Mouse (Mus musculus): Measurements from ENCODE around the gene Osbpl7. TPM values are rescaled to one million over a fixed set of nuclear protein-coding genes. Genes with fewer than 3 reads are reported as not detected.
A peak's percentile ranks its signal among the peaks of the same experiment; 100 is the strongest.

Osbpl7 gene
- polyA plus RNA-seq, 1 experiment from 2014 or later, result 7.8 TPM

GRCm38 (mm10) chr11:97069770-97070169, 19.3 kb downstream of the Osbpl7 start:
- H3K9ac ChIP-seq, result no peak overlapping the region
- no peak overlapping the region for H3K4me2 ChIP-seq
- no peaks in the 10 kb centered on the region for H3K27me3 ChIP-seq (replicated peaks)
- no peak overlapping the region for H3K27ac ChIP-seq
- H3K9me3 ChIP-seq, result no peaks in the 10 kb centered on the region
- 52% methylated on average over 2 of the region's 2 CpGs for WGBS
- no peak overlapping the region for H3K4me3 ChIP-seq (replicated peaks)
- no peaks in the 10 kb centered on the region for H3K4me1 ChIP-seq
- H3K36me3 ChIP-seq, result no peaks in the 10 kb centered on the region
- no peak for ATAC-seq (ENCODE audit: insufficient read depth, low FRiP score, low read depth)

- Histone ChIP-seq H3K36me3 (no peaks in the 10 kb centered on the region), H3K27ac (no peak overlapping the region), H3K9me3 (no peaks in the 10 kb centered on the region), H3K9ac (no peak overlapping the region), H3K4me2 (no peak overlapping the region), H3K4me3 (replicated peaks) (no peak overlapping the region), H3K27me3 (replicated peaks) (no peaks in the 10 kb centered on the region), H3K4me1 (no peaks in the 10 kb centered on the region)
- WGBS, result 46% methylated on average over 1 of the region's 1 CpGs
- ATAC-seq (ENCODE audit: insufficient read depth, low FRiP score, low read depth), result no peak
These were observed 20.7 kb downstream of the Osbpl7 start for GRCm38 (mm10) chr11:97071129-97071528.

- Histone ChIP-seq H3K4me2 (no peak overlapping the region), H3K9me3 (no peaks in the 10 kb centered on the region), H3K9ac (no peak overlapping the region), H3K4me1 (no peaks in the 10 kb centered on the region), H3K4me3 (replicated peaks) (no peak overlapping the region), H3K27me3 (replicated peaks) (no peaks in the 10 kb centered on the region), H3K36me3 (no peaks in the 10 kb centered on the region), H3K27ac (no peak overlapping the region)
- no peak for ATAC-seq (ENCODE audit: insufficient read depth, low FRiP score, low read depth)
- WGBS, result 29% methylated on average over 3 of the region's 3 CpGs
These were observed 22.1 kb downstream of the Osbpl7 start for GRCm38 (mm10) chr11:97072533-97072932.

DNA sequence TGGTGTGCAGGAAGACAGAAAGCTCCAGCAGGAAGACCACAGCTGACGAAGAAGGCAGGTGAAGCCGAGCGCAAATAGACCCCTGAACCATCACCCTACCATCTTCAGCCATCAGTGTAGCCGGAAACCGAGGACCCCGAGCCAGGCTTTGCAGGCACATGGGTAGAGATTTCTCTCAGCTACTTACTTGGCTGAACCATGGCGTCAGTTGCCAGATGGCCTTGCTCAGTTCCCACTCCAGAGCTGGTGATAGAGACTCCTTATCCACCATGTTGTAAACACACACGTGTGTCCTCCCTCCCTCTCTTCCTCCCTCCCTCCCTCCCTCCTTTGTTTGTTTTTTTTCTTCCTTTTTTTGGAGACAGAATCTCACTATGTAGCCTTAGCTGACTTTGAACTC, 23.8 kb downstream of the Osbpl7 start:
- H3K27ac ChIP-seq, result no peak overlapping the region
- WGBS, result 51% methylated on average over 8 of the region's 8 CpGs

GRCm38 (mm10) chr11:97078751-97079150, 28.3 kb downstream of the Osbpl7 start:
- H3K9me3 ChIP-seq, result no peaks in the 10 kb centered on the region; the same call in 1 of the 2 replicates
- no peak overlapping the region for H3K9ac ChIP-seq
- H3K27ac ChIP-seq, result no peak overlapping the region
- ATAC-seq (ENCODE audit: insufficient read depth, low FRiP score, low read depth), result no peak
- no peaks in the 10 kb centered on the region for H3K36me3 ChIP-seq
- H3K4me2 ChIP-seq, result no peak overlapping the region
- WGBS, result 37% methylated on average over 4 of the region's 4 CpGs
- H3K4me1 ChIP-seq, result no peaks in the 10 kb centered on the region
- H3K4me3 ChIP-seq (replicated peaks), result no peak overlapping the region
- H3K27me3 ChIP-seq (replicated peaks), result no peaks in the 10 kb centered on the region

More for the DNA sequence above, 23.8 kb downstream of the Osbpl7 start:
- no peak overlapping the region for H3K4me3 ChIP-seq (replicated peaks)
- H3K27me3 ChIP-seq (replicated peaks), result no peaks in the 10 kb centered on the region
- ATAC-seq (ENCODE audit: insufficient read depth, low FRiP score, low read depth), result no peak
- H3K36me3 ChIP-seq, result no peaks in the 10 kb centered on the region
- H3K9me3 ChIP-seq, result no peaks in the 10 kb centered on the region
- H3K4me2 ChIP-seq, result no peak overlapping the region
- H3K9ac ChIP-seq, result no peak overlapping the region
- H3K4me1 ChIP-seq, result no peaks in the 10 kb centered on the region

DNA sequence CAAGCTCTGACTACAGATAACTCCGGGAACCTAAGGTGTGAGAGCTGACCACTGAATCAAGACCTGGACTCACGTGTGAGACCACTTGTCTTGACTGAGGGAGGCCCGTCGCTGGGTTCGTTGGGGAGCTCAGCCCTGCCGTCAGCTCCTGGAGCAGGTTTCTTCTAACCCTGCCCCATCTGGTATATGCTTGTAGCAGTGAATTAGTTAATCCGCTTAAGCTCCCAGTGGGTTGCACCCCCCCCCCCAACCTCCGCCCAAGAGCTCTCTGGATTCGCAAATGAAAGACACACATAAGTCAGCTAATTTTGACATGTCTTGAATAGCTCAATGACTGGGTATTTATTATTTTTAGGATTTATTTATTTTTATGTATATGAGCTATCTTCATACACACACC, 29.9 kb downstream of the Osbpl7 start:
- 30% methylated on average over 9 of the region's 9 CpGs for WGBS
- no peaks in the 10 kb centered on the region for H3K36me3 ChIP-seq

DNA sequence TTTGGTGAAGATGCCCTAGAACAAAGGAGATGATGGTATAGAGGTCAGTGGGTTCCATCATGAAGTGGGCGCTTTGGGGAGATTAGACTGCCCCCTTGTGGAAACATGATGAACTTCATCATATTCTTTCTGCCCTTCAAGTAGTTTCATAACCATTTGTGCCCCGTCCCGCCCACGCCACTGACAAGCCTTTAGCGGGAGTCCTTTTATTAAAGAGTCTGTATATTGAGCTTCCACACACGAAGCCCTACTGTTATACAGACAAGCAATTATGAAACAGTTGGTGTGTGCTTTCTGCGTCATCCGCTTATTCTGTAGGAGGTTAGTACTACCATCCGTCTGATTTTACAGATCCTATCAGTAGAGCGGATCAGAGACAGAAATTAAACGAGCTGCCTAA, 32.5 kb downstream of the Osbpl7 start:
- Histone ChIP-seq H3K4me2 (no peak overlapping the region), H3K4me3 (replicated peaks) (no peak overlapping the region), H3K36me3 (no peaks in the 10 kb centered on the region), H3K27me3 (replicated peaks) (no peaks in the 10 kb centered on the region), H3K9me3 (no peaks in the 10 kb centered on the region; the same call in 1 of the 2 replicates), H3K27ac (no peak overlapping the region), H3K9ac (no peak overlapping the region), H3K4me1 (no peaks in the 10 kb centered on the region)
- 38% methylated on average over 11 of the region's 11 CpGs for WGBS
- ATAC-seq (ENCODE audit: insufficient read depth, low FRiP score, low read depth), result no peak

More for the DNA sequence above, 29.9 kb downstream of the Osbpl7 start:
- Histone ChIP-seq H3K27ac (no peak overlapping the region), H3K4me1 (no peaks in the 10 kb centered on the region), H3K4me3 (replicated peaks) (no peak overlapping the region), H3K9me3 (no peaks in the 10 kb centered on the region; the same call in 1 of the 2 replicates), H3K4me2 (no peak overlapping the region), H3K27me3 (replicated peaks) (no peaks in the 10 kb centered on the region), H3K9ac (no peak overlapping the region)
- ATAC-seq (ENCODE audit: insufficient read depth, low FRiP score, low read depth), result no peak

GRCm38 (mm10) chr11:97083401-97084140, 33.1 kb downstream of the Osbpl7 start:
- no peak overlapping the region for H3K27ac ChIP-seq
- 19% methylated on average over 22 of the region's 22 CpGs for WGBS
- H3K27me3 ChIP-seq (replicated peaks), result no peaks in the 10 kb centered on the region
- H3K4me3 ChIP-seq (replicated peaks), result no peak overlapping the region
- no peak for ATAC-seq (ENCODE audit: insufficient read depth, low FRiP score, low read depth)
- H3K4me1 ChIP-seq, result no peaks in the 10 kb centered on the region
- no peaks in the 10 kb centered on the region; the same call in 1 of the 2 replicates for H3K9me3 ChIP-seq
- no peak overlapping the region for H3K9ac ChIP-seq
- H3K4me2 ChIP-seq, result no peak overlapping the region
- H3K36me3 ChIP-seq, result no peaks in the 10 kb centered on the region

DNA sequence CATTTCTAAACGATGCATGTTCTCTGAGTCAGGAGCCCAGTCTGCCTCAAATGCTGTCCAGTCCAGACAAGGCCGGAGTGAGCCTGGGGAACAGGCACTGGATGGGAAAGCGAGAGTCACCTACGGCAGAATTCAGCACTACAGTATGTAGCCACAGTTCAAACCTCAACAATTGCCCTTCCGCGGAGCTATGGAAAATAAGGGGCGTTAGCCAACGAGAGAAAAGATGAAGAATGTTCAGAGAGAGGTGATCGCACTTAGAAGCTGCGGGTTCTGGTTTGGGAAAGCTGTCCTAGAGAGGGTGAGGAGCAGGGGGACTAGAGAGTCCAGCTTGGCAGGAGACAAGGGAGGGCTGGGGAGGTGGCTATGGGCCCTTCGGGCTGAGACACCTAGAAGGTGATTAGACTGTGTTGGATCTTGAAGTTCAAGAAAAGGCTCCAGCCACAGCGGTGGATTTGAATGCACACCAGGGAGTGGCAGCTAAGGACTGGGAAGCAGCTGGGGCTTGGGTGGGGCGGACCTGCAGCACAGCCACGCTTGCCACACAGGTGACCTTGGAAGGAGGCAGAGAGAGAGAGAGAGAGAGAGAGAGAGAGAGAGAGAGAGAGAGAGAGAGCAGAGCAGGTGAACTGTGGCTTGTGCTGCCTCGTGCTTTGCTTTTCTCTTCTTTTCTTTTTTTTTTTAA, 34.5 kb downstream of the Osbpl7 start:
- Histone ChIP-seq H3K36me3 (no peaks in the 10 kb centered on the region), H3K4me3 (replicated peaks) (no peak overlapping the region), H3K9ac (no peak overlapping the region), H3K27ac (no peak overlapping the region), H3K4me2 (no peak overlapping the region), H3K9me3 (no peaks in the 10 kb centered on the region; the same call in 1 of the 2 replicates), H3K4me1 (no peaks in the 10 kb centered on the region), H3K27me3 (replicated peaks) (no peaks in the 10 kb centered on the region)
- 84% methylated on average over 15 of the region's 15 CpGs for WGBS
- no peak for ATAC-seq (ENCODE audit: insufficient read depth, low FRiP score, low read depth)

GRCm38 (mm10) chr11:97086365-97086764, 35.9 kb downstream of the Osbpl7 start:
- 63% methylated on average over 6 of the region's 6 CpGs for WGBS
- Histone ChIP-seq H3K9me3 (no peaks in the 10 kb centered on the region), H3K4me3 (replicated peaks) (no peak overlapping the region), H3K9ac (no peak overlapping the region), H3K4me2 (no peak overlapping the region), H3K27me3 (replicated peaks) (0 out of 2 replicates have a peak, but pooled peaks cover 3% of the 10 kb centered on the region), H3K27ac (no peak overlapping the region), H3K36me3 (no peaks in the 10 kb centered on the region), H3K4me1 (no peaks in the 10 kb centered on the region)
- no peak for ATAC-seq (ENCODE audit: insufficient read depth, low FRiP score, low read depth)

DNA sequence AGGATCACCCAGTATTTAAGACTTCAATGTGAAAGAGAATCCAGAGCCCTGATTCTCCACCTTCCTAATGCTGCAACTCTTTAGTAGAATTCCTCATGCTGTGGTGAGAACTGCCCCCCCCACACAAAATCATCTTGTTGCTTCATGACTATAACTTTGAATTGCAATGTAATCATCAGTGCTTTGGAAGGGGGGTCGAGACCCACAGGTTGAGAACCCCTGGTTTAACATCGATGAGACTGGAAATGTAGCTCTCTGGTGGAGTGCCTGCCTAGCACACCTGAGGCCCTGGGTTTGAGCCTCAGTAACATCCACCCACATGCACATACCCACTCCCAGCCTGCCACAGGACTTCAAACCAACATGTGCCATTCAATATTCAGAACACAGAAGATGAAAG, 44.2 kb downstream of the Osbpl7 start:
- no peaks in the 10 kb centered on the region for H3K36me3 ChIP-seq
- 58% methylated on average over 2 of the region's 2 CpGs for WGBS
- no peak overlapping the region for H3K9ac ChIP-seq
- H3K4me2 ChIP-seq, result no peak overlapping the region
- no peak overlapping the region for H3K27ac ChIP-seq
- ATAC-seq (ENCODE audit: insufficient read depth, low FRiP score, low read depth), result no peak
- peaks cover 30% of the 10 kb centered on the region for H3K27me3 ChIP-seq (replicated peaks)
- H3K4me1 ChIP-seq, result no peaks in the 10 kb centered on the region
- no peaks in the 10 kb centered on the region for H3K9me3 ChIP-seq
- H3K4me3 ChIP-seq (replicated peaks), result no peak overlapping the region

- 16% methylated on average over 18 of the region's 18 CpGs for WGBS
- Histone ChIP-seq H3K27ac (no peak overlapping the region), H3K9ac (no peak overlapping the region), H3K4me2 (no peak overlapping the region), H3K27me3 (replicated peaks) (peaks cover 34% of the 10 kb centered on the region), H3K36me3 (no peaks in the 10 kb centered on the region), H3K4me1 (no peaks in the 10 kb centered on the region), H3K9me3 (no peaks in the 10 kb centered on the region), H3K4me3 (replicated peaks) (0 out of 2 replicates have a peak overlapping the region, but pooled peaks have one; percentile 3)
- ATAC-seq (ENCODE audit: insufficient read depth, low FRiP score, low read depth), result no peak
These were observed 48.4 kb downstream of the Osbpl7 start for GRCm38 (mm10) chr11:97098791-97099190.
